Comparison of ENCODE assay signal across 7 mouse cellular contexts in the genomic region with DNA sequence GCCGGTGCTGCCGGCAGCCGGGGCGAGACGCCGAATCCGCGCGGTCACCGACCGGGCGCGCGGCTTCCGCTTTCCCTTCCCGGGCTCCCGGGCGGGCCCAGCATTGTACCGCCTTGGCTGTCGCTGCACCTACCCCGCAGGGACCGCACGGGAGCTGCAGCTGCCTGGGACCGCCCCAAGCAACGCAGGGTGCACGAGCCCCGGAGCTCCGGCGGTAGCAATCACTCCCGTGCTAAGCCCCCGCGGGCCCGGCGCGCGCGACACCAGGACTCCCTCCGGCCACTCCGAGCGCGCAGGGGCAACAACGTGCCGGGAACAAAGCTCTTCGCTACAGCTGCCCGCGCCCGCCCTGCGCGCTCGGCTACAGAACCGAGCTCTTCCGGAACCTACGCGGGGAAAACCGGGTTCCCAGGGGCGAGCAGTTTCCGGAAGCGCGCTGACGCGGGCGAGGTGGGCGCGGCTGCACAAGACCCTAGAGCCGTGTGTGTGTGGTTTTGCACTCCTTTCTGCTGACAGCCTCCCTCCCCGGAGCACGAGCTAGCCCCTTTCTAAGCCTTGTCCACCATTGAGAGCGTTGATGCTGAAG. TPM values are rescaled to one million over a fixed set of nuclear protein-coding genes. Genes with fewer than 3 reads are reported as not detected.
A peak's percentile ranks its signal among the peaks of the same experiment; 100 is the strongest.
DNase-seq lines count a peak whose midpoint lies in the region; ATAC-seq lines count a peak whose summit lies in the region.

A gene (minus strand): TSS at position 395 of the 586 bp plus-strand sequence.

- H3K4me2 ChIP-seq in limb, embryonic 13.5 days (replicated peaks): peak within 1 kb of the TSS; percentile 78
- peak within 1 kb of the TSS; percentile 69 for H3K4me2 ChIP-seq in midbrain, embryonic 14.5 days (ENCODE audit: low read length)

- WGBS in limb, embryonic 13.5 days: under 1% methylated on average over 62 of the region's 68 CpGs
- under 1% methylated on average over 66 of the region's 68 CpGs for WGBS in midbrain, embryonic 14.5 days

- peak; percentile 70 for DNase-seq in embryo, embryonic 11.5 days (ENCODE audit: low read depth, low spot score)
- DNase-seq in heart, adult 18-20 months: peak; percentile 73 to 83
- DNase-seq in kidney, adult 11 months: peak; percentile 17
- DNase-seq in midbrain, embryonic 14.5 days: peak; percentile 94
- DNase-seq in spleen, adult 18-20 months: peak; percentile 77 to 82

- H3K27me3 ChIP-seq in limb, embryonic 13.5 days: no peaks in the 10 kb centered on the region
- no peaks in the 10 kb centered on the region for H3K27me3 ChIP-seq in midbrain, embryonic 14.5 days (ENCODE audit: control insufficient read depth, insufficient read depth, low read length)

- peak within 1 kb of the TSS; percentile 85 for H3K4me3 ChIP-seq in limb, embryonic 13.5 days
- H3K4me3 ChIP-seq in midbrain, embryonic 14.5 days (replicated peaks; ENCODE audit: low read depth, low read length): peak within 1 kb of the TSS; percentile 82

- peak within 1 kb of the TSS; percentile 81 for H3K27ac ChIP-seq in limb, embryonic 13.5 days
- H3K27ac ChIP-seq in midbrain, embryonic 14.5 days (replicated peaks; ENCODE audit: low read depth, low read length): peak within 1 kb of the TSS; percentile 97

- H3K9me3 ChIP-seq in limb, embryonic 13.5 days: no peaks in the 10 kb centered on the region
- H3K9me3 ChIP-seq in midbrain, embryonic 14.5 days (ENCODE audit: control insufficient read depth, low read length): no peaks in the 10 kb centered on the region

- peaks cover 21% of the 10 kb centered on the region for H3K4me1 ChIP-seq in limb, embryonic 13.5 days
- H3K4me1 ChIP-seq in midbrain, embryonic 14.5 days (ENCODE audit: control insufficient read depth, insufficient read depth, low read length): peaks cover 22% of the 10 kb centered on the region

- peak within 1 kb of the TSS; percentile 89 for H3K9ac ChIP-seq in limb, embryonic 13.5 days
- peak within 1 kb of the TSS; percentile 97 for H3K9ac ChIP-seq in midbrain, embryonic 14.5 days (replicated peaks; ENCODE audit: low read length)

- no peaks in the 10 kb centered on the region; the same call in 1 of the 2 replicates for H3K36me3 ChIP-seq in limb, embryonic 13.5 days
- H3K36me3 ChIP-seq in midbrain, embryonic 14.5 days (ENCODE audit: control insufficient read depth, insufficient read depth, low read length): 0 out of 2 replicates have a peak, but pooled peaks cover 3% of the 10 kb centered on the region

- peak; percentile 87 for ATAC-seq in activated CD4-positive, CD25-positive, alpha-beta regulatory T cell, adult 4 months
- ATAC-seq in limb, embryonic 13.5 days (ENCODE audit: low FRiP score, low read depth): peak; percentile 89
- ATAC-seq in midbrain, embryonic 14.5 days (ENCODE audit: low FRiP score, low TSS enrichment): peak; percentile 89

RNA-seq across cellular contexts. Expression of the gene that starts here (rescaled TPM):
- polyA plus RNA-seq in activated CD4-positive, CD25-positive, alpha-beta regulatory T cell, adult 4 months (2017; shearing (Covaris generic)): 10 to 100 TPM; 27.2 to 27.5 TPM
- 10 to 100 TPM in 1 of 2 experiments, 1 to 10 TPM in 1; 5.4 to 10.1 TPM for total RNA-seq in heart, adult 18-20 months (2021)
- 46.2 and 49.8 TPM in 2 replicates for polyA plus RNA-seq in limb, embryonic 13.5 days (2015; fragmentation: Nextera tagmentation; extraction: Ambion mirVana)
- polyA plus RNA-seq in midbrain, embryonic 14.5 days (2014; fragmentation: Nextera tagmentation; extraction: Ambion mirVana): 205 and 243 TPM in 2 replicates

Comparison
In these comparisons a context has a peak if more than half of its experiments do, and no peak if none do; other contexts are left out.
1. Peak in every context shown above with its lines: DNase-seq, ATAC-seq, H3K4me3 ChIP-seq and H3K27ac ChIP-seq.
2. DNase-seq: peak in every context shown above with its lines; median percentile 94 in midbrain, embryonic 14.5 days; 80 in spleen, adult 18-20 months; 78 in heart, adult 18-20 months; 70 in embryo, embryonic 11.5 days; 17 in kidney, adult 11 months.